Mouse (Mus musculus): ENCODE data around the gene Ran.
A peak's percentile ranks its signal among the peaks of the same experiment; 100 is the strongest.

The Ran gene

DNA sequence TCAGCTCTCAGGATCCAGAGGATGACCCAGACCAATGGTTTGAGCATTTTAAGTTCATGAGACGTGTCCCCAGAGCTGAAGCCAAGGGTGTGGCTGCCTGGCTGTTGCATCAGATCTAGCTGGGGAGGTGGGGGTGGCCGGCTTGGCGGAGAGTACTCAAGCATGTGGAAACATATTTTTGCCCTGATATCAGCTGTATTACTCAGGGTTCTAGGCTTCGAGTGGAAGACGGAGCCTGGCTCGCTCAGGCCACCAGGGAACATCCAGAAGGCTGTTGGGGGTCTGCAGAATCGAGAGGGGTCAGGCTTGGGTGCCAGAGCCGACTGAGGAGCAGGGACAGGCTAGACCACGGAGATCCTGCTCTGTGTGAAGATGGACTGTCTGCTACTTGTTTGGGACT, 46.1 kb downstream of the Ran start:
- DNase-seq = no peak

DNA sequence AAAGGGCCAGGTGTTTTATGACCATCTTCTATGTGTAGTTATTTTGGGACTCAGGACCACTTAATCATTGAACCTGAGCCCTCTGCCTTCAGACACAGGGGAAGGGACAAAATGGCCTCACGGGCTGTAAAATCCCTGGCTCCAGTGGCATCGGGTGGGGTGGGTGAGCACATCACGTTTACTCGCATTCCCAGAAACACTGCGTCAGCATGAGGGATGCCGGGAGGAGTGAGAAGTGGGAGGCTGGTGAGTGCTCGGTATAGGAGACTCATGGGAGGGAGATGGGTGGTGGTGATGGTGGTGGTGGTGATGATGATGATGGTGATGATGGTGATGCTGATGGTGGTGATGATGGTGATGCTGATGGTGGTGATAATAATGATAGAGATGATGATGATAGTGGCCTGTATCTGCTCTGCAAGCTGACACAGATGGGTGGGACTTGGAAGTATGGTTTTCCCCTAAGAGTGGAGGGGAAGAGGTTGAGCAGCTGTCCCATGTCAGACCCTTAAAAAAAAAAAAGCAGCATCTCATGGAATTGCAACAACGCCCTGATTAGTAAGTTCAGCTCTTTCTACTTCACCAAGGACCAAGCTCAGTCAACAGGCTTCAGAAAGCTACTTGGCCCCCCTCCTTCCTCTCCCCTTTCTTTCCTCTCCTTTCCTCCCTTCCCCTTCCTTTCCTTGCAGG, 46.8 kb downstream of the Ran start:
- no peak for DNase-seq

GRCm38 (mm10) chr5:129067231-129067834, 47.5 kb downstream of the Ran start:
- DNase-seq = no peak

DNA sequence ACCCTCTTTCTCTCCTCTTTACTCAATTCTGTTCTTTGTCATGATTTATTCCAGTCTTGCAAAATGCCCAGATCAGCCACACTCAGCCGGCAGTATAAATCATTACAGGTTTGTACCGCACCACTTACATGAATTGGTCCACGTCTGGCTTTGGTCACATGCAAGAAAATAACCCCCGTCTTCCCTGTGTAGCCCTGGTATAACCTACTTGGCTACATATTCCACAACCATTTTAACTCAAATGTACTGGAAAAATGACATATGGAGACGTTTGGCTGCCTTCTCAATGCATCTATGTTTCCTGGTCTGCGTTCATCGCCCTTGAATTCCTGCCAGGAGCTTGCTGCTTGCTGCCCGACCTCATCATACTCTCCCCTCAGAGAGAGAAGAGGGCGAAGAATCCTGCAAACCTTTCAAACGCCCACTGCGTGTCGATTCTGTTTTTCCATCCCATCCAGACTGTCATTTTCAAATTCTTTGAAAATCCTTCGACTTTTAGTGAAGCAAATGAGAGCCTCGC, 52.0 kb downstream of the Ran start:
- DNase-seq = peak; percentile 12

GRCm38 (mm10) chr5:129073404-129073803, 53.5 kb downstream of the Ran start:
- no peak for DNase-seq
